Mouse (Mus musculus) stomach, embryonic 15.5 days (tissue): ENCODE data around the gene Pptc7. TPM values are rescaled to one million over a fixed set of nuclear protein-coding genes. Genes with fewer than 3 reads are reported as not detected.

Experiments
- ATAC-seq: fragments of 200-750 bp; cut with Nextera tagmentation; 2 replicates; pipeline ENCODE4 v1.8.0; 2017; ENCODE audit warnings: low read depth, moderate number of reproducible peaks, moderate TSS enrichment; ENCODE audit not compliant: insufficient read depth, low FRiP score
- H3K27ac ChIP-seq: fragments of 300-500 bp; sonication (generic); 2 replicates; pipeline ENCODE4 v1.5.1; 2015; ENCODE audit warnings: mild to moderate bottlenecking, inconsistent platforms
- H3K27me3 ChIP-seq: fragments of 300-500 bp; sonication (generic); replicated peaks from 2 replicates; pipeline ENCODE4 v1.6.1; 2015; ENCODE audit warnings: inconsistent platforms
- H3K36me3 ChIP-seq: fragments of 300-500 bp; sonication (generic); 2 replicates; pipeline ENCODE4 v1.6.1; 2015; ENCODE audit warnings: inconsistent platforms
- H3K4me1 ChIP-seq: fragments of 300-500 bp; sonication (generic); 2 replicates; pipeline ENCODE4 v1.6.1; 2015; ENCODE audit warnings: inconsistent platforms
- H3K4me2 ChIP-seq: fragments of 300-500 bp; sonication (generic); 2 replicates; pipeline ENCODE4 v1.6.1; 2015; ENCODE audit warnings: mild to moderate bottlenecking, inconsistent platforms
- H3K4me3 ChIP-seq: fragments of 300-500 bp; sonication (generic); replicated peaks from 2 replicates; pipeline ENCODE4 v1.5.1; 2015; ENCODE audit warnings: inconsistent platforms
- H3K9ac ChIP-seq: fragments of 300-500 bp; sonication (generic); 2 replicates; pipeline ENCODE4 v1.6.1; 2015; ENCODE audit warnings: inconsistent platforms
- H3K9me3 ChIP-seq: fragments of 300-500 bp; sonication (generic); 2 replicates; pipeline ENCODE4 v1.6.1; 2016; ENCODE audit warnings: inconsistent platforms
- WGBS: fragments of 180-500 bp; shearing (Covaris S2); methylation state at CpG from one replicate; pipeline ENCODE4 v1.1.7; 2015; 5-methylcytosine and 5-hydroxymethylcytosine counted together
- polyA plus RNA-seq: library from polyadenylated mRNA; unstranded; fragments of >200 nt; fragmentation: Nextera tagmentation; extraction: Ambion mirVana; gene quantifications from 2 replicates; pipeline ENCODE4 v1.2.1, GENCODE M21; 2015

The Pptc7 gene
- polyA plus RNA-seq, 1 experiment from 2014 or later, result 10.6 TPM

GRCm38 (mm10) chr5:122345777-122346176, 61.6 kb downstream of the Pptc7 start:
- ATAC-seq, result no peak
- Histone ChIP-seq H3K9me3 (no peaks in the 10 kb centered on the region), H3K4me2 (no peak overlapping the region), H3K27me3 (no peaks in the 10 kb centered on the region), H3K4me1 (no peaks in the 10 kb centered on the region), H3K27ac (no peak overlapping the region), H3K4me3 (no peak overlapping the region), H3K9ac (no peak overlapping the region), H3K36me3 (no peaks in the 10 kb centered on the region)
- 79% methylated on average over 4 of the region's 4 CpGs for WGBS

GRCm38 (mm10) chr5:122353807-122354491, 69.8 kb downstream of the Pptc7 start, which contains the start of the genes Rad9b and Vps29:
Gene Rad9b, minus strand, starts transcription at chr5:122354233.
Gene Vps29, plus strand, starts transcription at chr5:122354369.
- H3K4me3 ChIP-seq, result peak within 1 kb of the TSS; percentile 97
- under 1% methylated on average over 50 of the region's 51 CpGs for WGBS
- no peaks in the 10 kb centered on the region for H3K36me3 ChIP-seq
- ATAC-seq, result peak; percentile 92
- no peaks in the 10 kb centered on the region for H3K9me3 ChIP-seq
- peak within 1 kb of the TSS; percentile 82 for H3K9ac ChIP-seq
- peaks cover 3% of the 10 kb centered on the region; the same call in 1 of the 2 replicates for H3K4me1 ChIP-seq
- H3K27me3 ChIP-seq, result no peaks in the 10 kb centered on the region
- H3K4me2 ChIP-seq, result peak within 1 kb of the TSS; percentile 86
- H3K27ac ChIP-seq, result peak within 1 kb of the TSS; percentile 81

- Histone ChIP-seq H3K36me3 (no peaks in the 10 kb centered on the region), H3K4me2 (peak overlapping the region; percentile 75), H3K4me3 (peak overlapping the region; percentile 97), H3K9me3 (no peaks in the 10 kb centered on the region), H3K27me3 (no peaks in the 10 kb centered on the region), H3K9ac (peak overlapping the region; percentile 82), H3K27ac (peak overlapping the region; percentile 81), H3K4me1 (peaks cover 3% of the 10 kb centered on the region; the same call in 1 of the 2 replicates)
- under 1% methylated on average over 56 of the region's 57 CpGs for WGBS
- ATAC-seq, result peak; percentile 72
These were observed 70.4 kb downstream of the Pptc7 start for GRCm38 (mm10) chr5:122354492-122355067.

GRCm38 (mm10) chr5:122371591-122372191, 87.5 kb downstream of the Pptc7 start, which contains the start of gene Gpn3:
Gene Gpn3, plus strand, starts transcription at chr5:122371876.
- H3K9ac ChIP-seq, result peak within 1 kb of the TSS; percentile 59
- H3K4me3 ChIP-seq, result peak within 1 kb of the TSS; percentile 57
- peak within 1 kb of the TSS; percentile 95 for H3K27ac ChIP-seq
- H3K4me2 ChIP-seq, result peak within 1 kb of the TSS; percentile 81
- H3K36me3 ChIP-seq, result peaks cover 16% of the 10 kb centered on the region
- H3K4me1 ChIP-seq, result peaks cover 7% of the 10 kb centered on the region
- no peaks in the 10 kb centered on the region for H3K9me3 ChIP-seq
- no peaks in the 10 kb centered on the region for H3K27me3 ChIP-seq
- 2% methylated on average over 27 of the region's 46 CpGs for WGBS
- ATAC-seq, result peak; percentile 64

GRCm38 (mm10) chr5:122372192-122372769, 88.1 kb downstream of the Pptc7 start, which contains the start of gene Fam216a:
Gene Fam216a, minus strand, starts transcription at chr5:122372364.
- peak; percentile 94 for ATAC-seq
- H3K27ac ChIP-seq, result peak within 1 kb of the TSS; percentile 95
- under 1% methylated on average over 53 of the region's 53 CpGs for WGBS
- no peaks in the 10 kb centered on the region for H3K27me3 ChIP-seq
- H3K9ac ChIP-seq, result peak within 1 kb of the TSS; percentile 59
- peak within 1 kb of the TSS; percentile 81 for H3K4me2 ChIP-seq
- no peaks in the 10 kb centered on the region for H3K9me3 ChIP-seq
- H3K4me1 ChIP-seq, result peaks cover 7% of the 10 kb centered on the region
- H3K36me3 ChIP-seq, result peaks cover 12% of the 10 kb centered on the region
- H3K4me3 ChIP-seq, result peak within 1 kb of the TSS; percentile 57

GRCm38 (mm10) chr5:122372878-122373277, 88.7 kb downstream of the Pptc7 start:
- 11% methylated on average over 5 of the region's 5 CpGs for WGBS
- H3K9me3 ChIP-seq, result no peaks in the 10 kb centered on the region
- H3K4me2 ChIP-seq, result peak overlapping the region; percentile 66
- peaks cover 7% of the 10 kb centered on the region for H3K4me1 ChIP-seq
- H3K27ac ChIP-seq, result peak overlapping the region; percentile 83
- H3K27me3 ChIP-seq, result no peaks in the 10 kb centered on the region
- ATAC-seq, result no peak
- H3K36me3 ChIP-seq, result peaks cover 7% of the 10 kb centered on the region
- peak overlapping the region; percentile 57 for H3K4me3 ChIP-seq
- H3K9ac ChIP-seq, result peak overlapping the region; percentile 42

Other genes with a start within 250 kb of the Pptc7 start
- gene Cux2, start 234.3 kb upstream of the Pptc7 start, polyA plus RNA-seq, result 5.8 and 6.2 TPM in 2 replicates
- 4.6 and 12.9 TPM in 2 replicates for gene Myl2, start 183.4 kb upstream of the Pptc7 start, polyA plus RNA-seq
- 0.17 TPM in 1 of 2 replicates, not detected in the other for gene Ccdc63, start 143.5 kb upstream of the Pptc7 start, polyA plus RNA-seq
- gene Ppp1cc, start 126.1 kb upstream of the Pptc7 start, polyA plus RNA-seq, result 224 and 229 TPM in 2 replicates
- 6.1 and 6.2 TPM in 2 replicates for gene Hvcn1, start 77.6 kb upstream of the Pptc7 start, polyA plus RNA-seq
- gene Tctn1, start 19.9 kb upstream of the Pptc7 start, polyA plus RNA-seq, result 4.8 and 5.0 TPM in 2 replicates
- gene Rad9b, start 69.9 kb downstream of the Pptc7 start, polyA plus RNA-seq, result 11.4 and 13.8 TPM in 2 replicates
- gene Vps29, start 70.0 kb downstream of the Pptc7 start, polyA plus RNA-seq, result 218 and 229 TPM in 2 replicates
- 63.2 and 69.5 TPM in 2 replicates for gene Gpn3, start 87.5 kb downstream of the Pptc7 start, polyA plus RNA-seq
- gene Fam216a, start 88.0 kb downstream of the Pptc7 start, polyA plus RNA-seq, result 54.7 and 59.1 TPM in 2 replicates
- 142 and 148 TPM in 2 replicates for gene Arpc3, start 107.5 kb downstream of the Pptc7 start, polyA plus RNA-seq
- 37.7 and 41.1 TPM in 2 replicates for gene Anapc7, start 137.3 kb downstream of the Pptc7 start, polyA plus RNA-seq
- gene Atp2a2, start 217.9 kb downstream of the Pptc7 start, polyA plus RNA-seq, result 33.5 and 35.7 TPM in 2 replicates